Mouse (Mus musculus): ENCODE data around the gene Adamtsl1.

GRCm38 (mm10) chr4:86406501-86407199 is 892.7 kb downstream of the Adamtsl1 start:
- TF ChIP-seq CTCF (IDR thresholded peaks at IDR 0.05) (no peak), EP300 (IDR thresholded peaks at IDR 0.05) (no peak)
